Mouse (Mus musculus): ENCODE data around the gene Baz2b. TPM values are rescaled to one million over a fixed set of nuclear protein-coding genes. Genes with fewer than 3 reads are reported as not detected.

Baz2b gene
- polyA plus RNA-seq, 1 experiment = 13.7 TPM

- Histone ChIP-seq H3K27me3 (ENCODE audit: control insufficient read depth, insufficient read depth, low read length) (no peaks in the 10 kb centered on the region), H3K4me1 (ENCODE audit: control insufficient read depth, insufficient read depth, insufficient read length) (no peaks in the 10 kb centered on the region; the same call in 1 of the 2 replicates), H3K4me3 (ENCODE audit: extremely low read depth, insufficient read depth, insufficient read length) (no peak overlapping the region), H3K27ac (ENCODE audit: insufficient read depth, low read length) (no peak overlapping the region), H3K36me3 (ENCODE audit: control insufficient read depth, insufficient read depth, low read length) (no peaks in the 10 kb centered on the region)
- DNase-seq (ENCODE audit: low read depth in 1 of 2, low spot score in 2 of 2) = no peak
- 87% methylated on average over 5 of the region's 5 CpGs for WGBS
- TF ChIP-seq POLR2A (IDR thresholded peaks at IDR 0.05; ENCODE audit: low read depth, low read length) (no peak), CTCF (IDR thresholded peaks at IDR 0.05; ENCODE audit: extremely low read depth, insufficient read depth, insufficient read length, insufficient replicate concordance) (no peak)
Observed at GRCm38 (mm10) chr2:60021556-60021955, 188.1 kb downstream of the Baz2b start.

GRCm38 (mm10) chr2:60021138-60021537 is 188.5 kb downstream of the Baz2b start:
- no peak for DNase-seq (ENCODE audit: low read depth in 1 of 2, low spot score in 2 of 2)

GRCm38 (mm10) chr2:60019546-60020250 is 189.9 kb downstream of the Baz2b start:
- no peak for TF ChIP-seq POLR2A (IDR thresholded peaks at IDR 0.05; ENCODE audit: low read depth, low read length)
- TF ChIP-seq CTCF (IDR thresholded peaks at IDR 0.05; ENCODE audit: extremely low read depth, insufficient read depth, insufficient read length, insufficient replicate concordance) = no peak
- 89% methylated on average over 3 of the region's 3 CpGs for WGBS

More at GRCm38 (mm10) chr2:60021138-60021537, 188.5 kb downstream of the Baz2b start:
- Histone ChIP-seq H3K27me3 (ENCODE audit: control insufficient read depth, insufficient read depth, low read length) (no peaks in the 10 kb centered on the region), H3K4me1 (ENCODE audit: control insufficient read depth, insufficient read depth, insufficient read length) (no peaks in the 10 kb centered on the region; the same call in 1 of the 2 replicates), H3K27ac (ENCODE audit: insufficient read depth, low read length) (no peak overlapping the region), H3K4me3 (ENCODE audit: extremely low read depth, insufficient read depth, insufficient read length) (no peak overlapping the region), H3K36me3 (ENCODE audit: control insufficient read depth, insufficient read depth, low read length) (no peaks in the 10 kb centered on the region)
- 85% methylated on average over 6 of the region's 6 CpGs for WGBS
- TF ChIP-seq POLR2A (IDR thresholded peaks at IDR 0.05; ENCODE audit: low read depth, low read length) (no peak), CTCF (IDR thresholded peaks at IDR 0.05; ENCODE audit: extremely low read depth, insufficient read depth, insufficient read length, insufficient replicate concordance) (no peak)

GRCm38 (mm10) chr2:60018875-60019501 is 190.7 kb downstream of the Baz2b start:
- H3K4me3 ChIP-seq (ENCODE audit: extremely low read depth, insufficient read depth, insufficient read length) = peak overlapping the region; percentile 1; the same call in 1 of the 2 replicates
- DNase-seq (ENCODE audit: low read depth in 1 of 2, low spot score in 2 of 2) = peak; percentile 61 to 77

More at GRCm38 (mm10) chr2:60019546-60020250, 189.9 kb downstream of the Baz2b start:
- no peak overlapping the region for H3K4me3 ChIP-seq (ENCODE audit: extremely low read depth, insufficient read depth, insufficient read length)
- no peaks in the 10 kb centered on the region for H3K27me3 ChIP-seq (ENCODE audit: control insufficient read depth, insufficient read depth, low read length)
- H3K27ac ChIP-seq (ENCODE audit: insufficient read depth, low read length) = peak overlapping the region; percentile 85
- DNase-seq (ENCODE audit: low read depth in 1 of 2, low spot score in 2 of 2) = peak; percentile 24 to 61
- H3K36me3 ChIP-seq (ENCODE audit: control insufficient read depth, insufficient read depth, low read length) = no peaks in the 10 kb centered on the region
- no peaks in the 10 kb centered on the region; the same call in 1 of the 2 replicates for H3K4me1 ChIP-seq (ENCODE audit: control insufficient read depth, insufficient read depth, insufficient read length)

GRCm38 (mm10) chr2:60011526-60011925 is 198.1 kb downstream of the Baz2b start:
- WGBS = 60% methylated on average over 3 of the region's 3 CpGs
- DNase-seq (ENCODE audit: low read depth in 1 of 2, low spot score in 2 of 2) = no peak
- Histone ChIP-seq H3K27me3 (ENCODE audit: control insufficient read depth, insufficient read depth, low read length) (no peaks in the 10 kb centered on the region), H3K27ac (ENCODE audit: insufficient read depth, low read length) (no peak overlapping the region), H3K36me3 (ENCODE audit: control insufficient read depth, insufficient read depth, low read length) (no peaks in the 10 kb centered on the region), H3K4me3 (ENCODE audit: extremely low read depth, insufficient read depth, insufficient read length) (no peak overlapping the region), H3K4me1 (ENCODE audit: control insufficient read depth, insufficient read depth, insufficient read length) (no peaks in the 10 kb centered on the region)
- TF ChIP-seq CTCF (IDR thresholded peaks at IDR 0.05; ENCODE audit: extremely low read depth, insufficient read depth, insufficient read length, insufficient replicate concordance) = no peak
- TF ChIP-seq POLR2A (IDR thresholded peaks at IDR 0.05; ENCODE audit: low read depth, low read length) = no peak

More at GRCm38 (mm10) chr2:60018875-60019501, 190.7 kb downstream of the Baz2b start:
- H3K27ac ChIP-seq (ENCODE audit: insufficient read depth, low read length) = peak overlapping the region; percentile 85
- TF ChIP-seq POLR2A (IDR thresholded peaks at IDR 0.05; ENCODE audit: low read depth, low read length) (no peak), CTCF (IDR thresholded peaks at IDR 0.05; ENCODE audit: extremely low read depth, insufficient read depth, insufficient read length, insufficient replicate concordance) (no peak)
- no peaks in the 10 kb centered on the region for H3K27me3 ChIP-seq (ENCODE audit: control insufficient read depth, insufficient read depth, low read length)
- WGBS = 12% methylated on average over 10 of the region's 10 CpGs
- no peaks in the 10 kb centered on the region for H3K36me3 ChIP-seq (ENCODE audit: control insufficient read depth, insufficient read depth, low read length)
- H3K4me1 ChIP-seq (ENCODE audit: control insufficient read depth, insufficient read depth, insufficient read length) = no peaks in the 10 kb centered on the region; the same call in 1 of the 2 replicates

GRCm38 (mm10) chr2:60003665-60004045 is 206.0 kb downstream of the Baz2b start:
- no peak for DNase-seq (ENCODE audit: low read depth in 1 of 2, low spot score in 2 of 2)
- Histone ChIP-seq H3K27me3 (ENCODE audit: control insufficient read depth, insufficient read depth, low read length) (no peaks in the 10 kb centered on the region), H3K4me1 (ENCODE audit: control insufficient read depth, insufficient read depth, insufficient read length) (no peaks in the 10 kb centered on the region; the same call in 1 of the 2 replicates), H3K4me3 (ENCODE audit: extremely low read depth, insufficient read depth, insufficient read length) (no peak overlapping the region), H3K27ac (ENCODE audit: insufficient read depth, low read length) (no peak overlapping the region), H3K36me3 (ENCODE audit: control insufficient read depth, insufficient read depth, low read length) (peaks cover 13% of the 10 kb centered on the region)
- no peak for TF ChIP-seq POLR2A (IDR thresholded peaks at IDR 0.05; ENCODE audit: low read depth, low read length)
- TF ChIP-seq CTCF (IDR thresholded peaks at IDR 0.05; ENCODE audit: extremely low read depth, insufficient read depth, insufficient read length, insufficient replicate concordance) = no peak
- 94% methylated on average over 5 of the region's 5 CpGs for WGBS
